Mouse (Mus musculus): ENCODE measurements at regions not wholly inside any gene's neighbourhood (a gene's known extent, or its start where the extent isn't known, plus 50 kb on each side); places are given as distances from the start of the nearest gene placed in this dataset.

DNA sequence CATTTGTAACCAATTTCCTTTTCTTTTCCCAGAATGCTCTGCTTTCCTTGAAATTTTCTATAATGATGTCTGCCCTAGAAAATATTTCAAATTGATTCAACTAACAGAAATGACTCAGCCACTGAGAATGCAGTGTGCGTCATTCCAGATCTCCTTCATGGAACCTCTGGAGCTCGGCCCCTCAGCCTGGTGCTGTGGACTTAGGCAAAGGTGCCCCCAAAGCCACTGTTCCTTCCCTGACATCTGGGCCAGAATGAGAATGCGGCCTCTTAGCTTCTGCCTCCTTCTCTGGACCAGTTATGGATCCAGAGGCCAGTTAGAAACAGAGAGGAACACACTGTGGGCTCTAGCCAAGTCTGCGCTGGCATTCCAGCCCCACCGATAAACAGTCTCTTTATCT is 148.3 kb upstream of the Id2 start:
- TF ChIP-seq CTCF (IDR thresholded peaks at IDR 0.05; ENCODE audit: low read depth, low read length) (no peak), POLR2A (IDR thresholded peaks at IDR 0.05; ENCODE audit: insufficient read depth, low read length) (no peak), EP300 (IDR thresholded peaks at IDR 0.05; ENCODE audit: insufficient read depth, low read depth, low read length) (no peak)
